Mouse (Mus musculus): Measurements from ENCODE around the gene Hoxb1.

Gene Hoxb1

GRCm38 (mm10) chr11:96397806-96398335 is 32.3 kb downstream of the Hoxb1 start:
- no peak for DNase-seq (ENCODE audit: low spot score in 2 of 2)

DNA sequence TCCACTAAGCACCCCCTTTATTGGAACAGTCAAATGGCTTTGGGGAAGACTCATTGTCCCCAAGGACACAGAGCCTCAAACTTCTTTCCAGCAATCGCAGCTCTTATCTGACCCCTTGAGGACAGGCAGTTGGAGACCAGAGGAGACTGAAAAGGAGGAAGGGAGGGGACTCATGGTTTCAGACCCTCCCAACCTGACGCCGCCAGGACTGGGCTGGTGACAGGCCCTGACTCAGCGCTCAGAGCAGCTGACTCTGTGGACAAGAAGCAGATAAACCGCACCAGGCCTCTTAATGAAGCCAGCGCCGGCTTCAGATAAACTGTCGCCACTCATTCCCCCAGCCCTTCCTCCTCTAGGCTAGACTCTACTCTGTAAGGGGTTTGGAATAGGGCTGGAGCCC is 34.4 kb downstream of the Hoxb1 start:
- no peak for DNase-seq (ENCODE audit: low spot score in 2 of 2)

DNA sequence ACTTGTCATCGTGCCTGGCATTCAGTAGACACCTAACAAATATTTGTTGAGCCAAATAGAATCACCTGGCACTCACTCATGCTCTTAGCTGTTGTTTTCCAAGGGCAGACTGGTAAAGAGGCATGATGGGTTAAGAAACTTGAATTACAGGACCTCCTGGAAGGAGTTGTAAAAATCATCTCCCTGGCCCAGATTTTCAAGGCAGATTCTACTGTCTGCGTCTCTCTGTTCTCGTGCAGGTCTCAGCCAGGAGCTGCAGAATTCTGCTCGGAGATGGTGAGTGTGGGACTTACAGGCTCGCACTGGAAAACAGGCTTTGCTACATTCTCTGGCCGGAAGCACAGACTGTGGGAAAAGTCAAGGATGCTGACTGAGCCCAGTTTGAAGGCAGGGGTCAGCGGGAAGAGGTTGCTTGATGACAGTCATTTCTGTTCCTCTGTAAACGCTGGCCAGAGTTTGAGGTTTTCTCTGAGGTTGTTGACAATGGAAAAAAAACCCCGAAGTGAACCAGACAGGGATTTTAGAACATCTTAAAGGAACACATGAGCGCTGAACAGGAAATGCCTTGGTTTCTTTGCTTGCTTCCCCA is 38.6 kb downstream of the Hoxb1 start:
- no peak for DNase-seq (ENCODE audit: low spot score in 2 of 2)

- DNase-seq (ENCODE audit: low spot score in 2 of 2), result no peak
These were observed 39.3 kb downstream of the Hoxb1 start for GRCm38 (mm10) chr11:96404831-96405230.

DNA sequence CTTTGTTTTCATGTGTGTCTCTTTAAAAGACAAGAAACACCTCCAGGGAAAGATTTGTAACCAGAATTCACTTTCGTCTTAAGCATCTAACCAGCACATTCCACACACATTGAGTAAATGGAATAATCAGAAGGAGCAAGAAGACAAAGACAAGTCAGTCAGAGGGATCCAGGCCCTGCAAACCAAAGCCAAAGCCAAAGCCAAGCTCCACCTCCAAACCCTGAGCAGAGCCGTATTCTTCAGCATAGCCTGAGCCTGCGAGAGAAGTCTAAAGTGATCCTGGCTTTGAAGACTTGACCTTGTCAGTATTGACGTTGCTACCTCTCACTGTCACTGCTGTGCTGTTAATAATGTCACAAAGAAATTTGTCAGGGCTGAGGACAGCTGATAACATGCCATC is 40.0 kb downstream of the Hoxb1 start:
- DNase-seq (ENCODE audit: low spot score in 2 of 2), result no peak

- peak in 1 of 2 experiments; percentile 37 for DNase-seq (ENCODE audit: low spot score in 2 of 2)
These were observed 41.9 kb downstream of the Hoxb1 start for GRCm38 (mm10) chr11:96407191-96408072.

GRCm38 (mm10) chr11:96408234-96409010 is 42.9 kb downstream of the Hoxb1 start:
- DNase-seq (ENCODE audit: low spot score in 2 of 2), result no peak

DNA sequence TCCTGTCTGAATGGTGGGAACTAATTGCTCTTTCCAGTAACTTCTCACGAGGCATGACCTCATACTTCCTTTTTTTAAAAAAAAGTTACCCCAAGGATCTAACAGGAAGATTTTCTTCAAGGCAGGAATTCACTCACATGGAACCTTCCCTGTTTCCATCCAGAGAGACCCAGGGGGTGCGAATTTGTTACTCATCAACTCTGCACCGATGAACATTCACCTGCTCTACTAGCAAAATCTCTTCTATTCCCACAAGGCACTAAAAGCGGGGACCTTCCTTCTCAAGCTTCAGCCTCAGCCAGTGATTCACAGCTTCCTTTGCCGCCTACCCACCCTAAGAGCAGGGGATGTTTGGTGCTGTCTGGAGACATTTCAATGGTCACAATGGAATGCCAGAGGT is 45.5 kb downstream of the Hoxb1 start:
- no peak for DNase-seq (ENCODE audit: low spot score in 2 of 2)

DNA sequence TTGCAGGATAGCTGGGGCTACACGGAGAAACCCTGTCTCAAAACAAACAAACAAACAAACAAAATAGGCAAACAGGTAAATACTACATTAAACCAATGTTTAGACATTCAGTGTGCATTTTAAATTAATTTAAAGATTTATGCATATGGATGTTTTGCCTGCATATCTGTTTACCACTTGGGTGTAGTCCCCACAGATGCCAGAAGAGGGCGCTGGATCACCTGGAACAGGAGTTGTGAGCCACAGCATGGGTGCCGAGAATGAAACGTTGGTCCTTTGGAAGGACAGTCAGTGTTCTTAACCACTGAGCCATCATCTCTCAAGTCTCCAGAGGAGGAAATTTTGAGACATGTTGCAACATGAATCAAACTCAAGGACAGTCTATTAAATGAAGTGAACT is 46.4 kb downstream of the Hoxb1 start:
- DNase-seq (ENCODE audit: low spot score in 2 of 2), result no peak

- DNase-seq (ENCODE audit: low spot score in 2 of 2), result no peak
These were observed 47.5 kb downstream of the Hoxb1 start for GRCm38 (mm10) chr11:96412941-96413491.

GRCm38 (mm10) chr11:96413527-96413926 is 48.0 kb downstream of the Hoxb1 start:
- DNase-seq (ENCODE audit: low spot score in 2 of 2), result peak; percentile 5 to 12

DNA sequence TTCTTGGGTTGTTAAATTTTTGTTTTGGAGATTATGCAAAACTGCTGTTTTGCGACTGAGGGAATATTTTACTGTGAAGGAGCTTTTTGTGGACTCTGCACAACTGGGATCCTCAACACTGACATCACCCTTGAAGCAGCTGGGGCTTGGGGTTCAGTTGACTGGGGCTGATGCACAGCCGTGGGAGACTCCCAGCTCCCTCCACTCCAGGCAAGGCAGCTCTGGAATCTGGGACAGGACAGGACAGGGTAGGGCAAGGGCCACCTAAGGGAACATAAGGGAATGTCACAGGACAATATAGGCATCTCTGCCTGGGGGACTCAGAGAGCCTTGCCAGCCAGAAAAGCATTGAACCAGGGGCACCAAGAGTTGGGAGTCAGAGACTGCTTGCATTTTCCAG is 48.5 kb downstream of the Hoxb1 start:
- no peak for DNase-seq (ENCODE audit: low spot score in 2 of 2)
